Mouse (Mus musculus): ENCODE measurements around the gene Yeats4. TPM values are rescaled to one million over a fixed set of nuclear protein-coding genes. Genes with fewer than 3 reads are reported as not detected.

The Yeats4 gene
- polyA plus RNA-seq, 1 experiment: 27.8 TPM

- Histone ChIP-seq H3ac (ENCODE audit: control insufficient read depth, insufficient read length) (peak overlapping the region; percentile 53), H3K36me3 (ENCODE audit: control insufficient read depth, insufficient read depth) (peaks cover 16% of the 10 kb centered on the region), H3K79me2 (ENCODE audit: control insufficient read depth, insufficient read depth) (peaks cover 22% of the 10 kb centered on the region), H3K4me3 (peak overlapping the region; percentile 52), H3K27me3 (ENCODE audit: control insufficient read depth, insufficient read depth, insufficient read length) (no peaks in the 10 kb centered on the region), H3K4me2 (ENCODE audit: low read depth) (peak overlapping the region; percentile 95)
- TF ChIP-seq MYOG (IDR thresholded peaks at IDR 0.05; ENCODE audit: control insufficient read depth in 1 of 3, insufficient read depth in 1 of 3, insufficient read length in 2 of 3, low read depth in 2 of 3) (no peak), TCF3 (IDR thresholded peaks at IDR 0.05; ENCODE audit: insufficient read length, low read depth) (no peak), USF1 (IDR thresholded peaks at IDR 0.05; ENCODE audit: low read depth) (no peak), E2F4 (IDR thresholded peaks at IDR 0.05; ENCODE audit: insufficient read depth) (no peak), TCF12 (IDR thresholded peaks at IDR 0.05; ENCODE audit: insufficient read depth, poor library complexity, severe bottlenecking) (no peak), POLR2A (IDR thresholded peaks at IDR 0.05; ENCODE audit: insufficient read length, low read depth) (no peak)
Measured at GRCm38 (mm10) chr10:117223758-117224101, 577 bp downstream of the Yeats4 start.

GRCm38 (mm10) chr10:117222821-117223220 lies 1.5 kb downstream of the Yeats4 start:
- no peak overlapping the region for H3ac ChIP-seq (ENCODE audit: control insufficient read depth, insufficient read length)
- H3K79me2 ChIP-seq (ENCODE audit: control insufficient read depth, insufficient read depth): peaks cover 22% of the 10 kb centered on the region
- TF ChIP-seq MYOG (IDR thresholded peaks at IDR 0.05; ENCODE audit: control insufficient read depth in 1 of 3, insufficient read depth in 1 of 3, insufficient read length in 2 of 3, low read depth in 2 of 3) (no peak), POLR2A (IDR thresholded peaks at IDR 0.05; ENCODE audit: insufficient read length, low read depth) (no peak), TCF3 (IDR thresholded peaks at IDR 0.05; ENCODE audit: insufficient read length, low read depth) (no peak), MAX (IDR thresholded peaks at IDR 0.05; ENCODE audit: low read depth) (no peak), POLR2AphosphoS2 (IDR thresholded peaks at IDR 0.05; ENCODE audit: insufficient read length, low read depth) (no peak), SRF (IDR thresholded peaks at IDR 0.05; ENCODE audit: control insufficient read depth, insufficient read length, low read depth) (no peak), REST (IDR thresholded peaks at IDR 0.05; ENCODE audit: insufficient read depth, insufficient read length) (no peak), MYOD1 (IDR thresholded peaks at IDR 0.05; ENCODE audit: control insufficient read depth in 1 of 3, insufficient read length in 2 of 3, low read depth in 2 of 3) (no peak), CEBPB (IDR thresholded peaks at IDR 0.05; ENCODE audit: insufficient read depth, poor library complexity, severe bottlenecking) (no peak), TCF12 (IDR thresholded peaks at IDR 0.05; ENCODE audit: insufficient read depth, poor library complexity, severe bottlenecking) (no peak), E2F4 (IDR thresholded peaks at IDR 0.05; ENCODE audit: insufficient read depth) (no peak), USF1 (IDR thresholded peaks at IDR 0.05; ENCODE audit: low read depth) (no peak)
- peak overlapping the region; percentile 95 for H3K4me2 ChIP-seq (ENCODE audit: low read depth)
- peaks cover 20% of the 10 kb centered on the region for H3K36me3 ChIP-seq (ENCODE audit: control insufficient read depth, insufficient read depth)
- peak overlapping the region; percentile 52 for H3K4me3 ChIP-seq
- no peaks in the 10 kb centered on the region for H3K27me3 ChIP-seq (ENCODE audit: control insufficient read depth, insufficient read depth, insufficient read length)

GRCm38 (mm10) chr10:117218351-117218750 lies 6.0 kb downstream of the Yeats4 start:
- Histone ChIP-seq H3K36me3 (ENCODE audit: control insufficient read depth, insufficient read depth) (peaks cover 35% of the 10 kb centered on the region), H3K27me3 (ENCODE audit: control insufficient read depth, insufficient read depth, insufficient read length) (no peaks in the 10 kb centered on the region), H3K4me2 (ENCODE audit: low read depth) (no peak overlapping the region), H3K4me3 (no peak overlapping the region), H3K79me2 (ENCODE audit: control insufficient read depth, insufficient read depth) (peaks cover 15% of the 10 kb centered on the region), H3ac (ENCODE audit: control insufficient read depth, insufficient read length) (no peak overlapping the region)
- no peak for TF ChIP-seq POLR2AphosphoS2 (IDR thresholded peaks at IDR 0.05; ENCODE audit: insufficient read length, low read depth)
- no peak for TF ChIP-seq MAX (IDR thresholded peaks at IDR 0.05; ENCODE audit: low read depth)
- TF ChIP-seq USF1 (IDR thresholded peaks at IDR 0.05; ENCODE audit: low read depth): no peak
- no peak for TF ChIP-seq CEBPB (IDR thresholded peaks at IDR 0.05; ENCODE audit: insufficient read depth, poor library complexity, severe bottlenecking)
- no peak for TF ChIP-seq MYOG (IDR thresholded peaks at IDR 0.05; ENCODE audit: control insufficient read depth in 1 of 3, insufficient read depth in 1 of 3, insufficient read length in 2 of 3, low read depth in 2 of 3)
- TF ChIP-seq E2F4 (IDR thresholded peaks at IDR 0.05; ENCODE audit: insufficient read depth): no peak
- no peak for TF ChIP-seq MYOD1 (IDR thresholded peaks at IDR 0.05; ENCODE audit: control insufficient read depth in 1 of 3, insufficient read length in 2 of 3, low read depth in 2 of 3)
- no peak for TF ChIP-seq TCF3 (IDR thresholded peaks at IDR 0.05; ENCODE audit: insufficient read length, low read depth)
- TF ChIP-seq TCF12 (IDR thresholded peaks at IDR 0.05; ENCODE audit: insufficient read depth, poor library complexity, severe bottlenecking): no peak
- TF ChIP-seq REST (IDR thresholded peaks at IDR 0.05; ENCODE audit: insufficient read depth, insufficient read length): no peak
- TF ChIP-seq POLR2A (IDR thresholded peaks at IDR 0.05; ENCODE audit: insufficient read length, low read depth): no peak
- TF ChIP-seq SRF (IDR thresholded peaks at IDR 0.05; ENCODE audit: control insufficient read depth, insufficient read length, low read depth): no peak

GRCm38 (mm10) chr10:117217246-117217840 lies 7.0 kb downstream of the Yeats4 start:
- peaks cover 5% of the 10 kb centered on the region for H3K79me2 ChIP-seq (ENCODE audit: control insufficient read depth, insufficient read depth)
- TF ChIP-seq REST (IDR thresholded peaks at IDR 0.05; ENCODE audit: insufficient read depth, insufficient read length) (no peak), CEBPB (IDR thresholded peaks at IDR 0.05; ENCODE audit: insufficient read depth, poor library complexity, severe bottlenecking) (no peak), SRF (IDR thresholded peaks at IDR 0.05; ENCODE audit: control insufficient read depth, insufficient read length, low read depth) (no peak), POLR2A (IDR thresholded peaks at IDR 0.05; ENCODE audit: insufficient read length, low read depth) (no peak), MYOG (IDR thresholded peaks at IDR 0.05; ENCODE audit: control insufficient read depth in 1 of 3, insufficient read depth in 1 of 3, insufficient read length in 2 of 3, low read depth in 2 of 3) (no peak), TCF12 (IDR thresholded peaks at IDR 0.05; ENCODE audit: insufficient read depth, poor library complexity, severe bottlenecking) (no peak), TCF3 (IDR thresholded peaks at IDR 0.05; ENCODE audit: insufficient read length, low read depth) (no peak), USF1 (IDR thresholded peaks at IDR 0.05; ENCODE audit: low read depth) (no peak), MAX (IDR thresholded peaks at IDR 0.05; ENCODE audit: low read depth) (no peak)
- H3K27me3 ChIP-seq (ENCODE audit: control insufficient read depth, insufficient read depth, insufficient read length): no peaks in the 10 kb centered on the region
- H3ac ChIP-seq (ENCODE audit: control insufficient read depth, insufficient read length): no peak overlapping the region
- peaks cover 35% of the 10 kb centered on the region for H3K36me3 ChIP-seq (ENCODE audit: control insufficient read depth, insufficient read depth)
- H3K4me3 ChIP-seq: no peak overlapping the region
- no peak overlapping the region for H3K4me2 ChIP-seq (ENCODE audit: low read depth)

Measured in myocyte (in vitro differentiated cells).